Mouse (Mus musculus): ENCODE measurements at regions not wholly inside any gene's neighbourhood (a gene's known extent, or its start where the extent isn't known, plus 50 kb on each side); places are given as distances from the start of the nearest gene placed in this dataset.

DNA sequence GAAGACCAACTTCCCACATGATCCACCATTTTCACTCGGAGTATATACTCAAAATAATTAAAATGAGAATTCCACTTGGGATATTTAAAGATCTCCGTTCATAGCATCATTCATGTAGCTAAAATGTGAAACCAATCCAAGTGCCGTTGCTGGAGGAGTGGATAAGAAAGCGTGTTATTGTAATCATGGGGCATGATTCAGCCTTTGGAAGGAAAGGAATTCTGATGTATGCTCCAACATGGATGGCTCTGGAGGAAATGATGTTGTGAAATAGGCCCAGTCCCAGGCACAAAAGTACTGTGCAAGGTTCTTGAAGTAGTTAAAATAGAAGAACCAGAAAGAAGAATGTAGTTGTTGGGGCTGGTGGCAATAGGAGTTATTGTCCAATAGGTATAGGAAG, 64.7 kb upstream of the Rbms1 start:
- 93% methylated on average over 4 of the region's 4 CpGs for WGBS
- Histone ChIP-seq H3K4me1 (ENCODE audit: control insufficient read depth, insufficient read depth, low read length) (no peaks in the 10 kb centered on the region), H3K9ac (replicated peaks; ENCODE audit: low read length) (no peak overlapping the region), H3K36me3 (ENCODE audit: control insufficient read depth, insufficient read depth, low read length) (no peaks in the 10 kb centered on the region), H3K4me3 (replicated peaks; ENCODE audit: low read depth, low read length) (no peak overlapping the region), H3K9me3 (ENCODE audit: control insufficient read depth, low read length) (no peaks in the 10 kb centered on the region), H3K27ac (replicated peaks; ENCODE audit: low read depth, low read length) (no peak overlapping the region), H3K4me2 (ENCODE audit: low read length) (no peak overlapping the region), H3K27me3 (ENCODE audit: control insufficient read depth, insufficient read depth, low read length) (no peaks in the 10 kb centered on the region)
- no peak for DNase-seq
- ATAC-seq (ENCODE audit: low FRiP score, low TSS enrichment), result no peak

DNA sequence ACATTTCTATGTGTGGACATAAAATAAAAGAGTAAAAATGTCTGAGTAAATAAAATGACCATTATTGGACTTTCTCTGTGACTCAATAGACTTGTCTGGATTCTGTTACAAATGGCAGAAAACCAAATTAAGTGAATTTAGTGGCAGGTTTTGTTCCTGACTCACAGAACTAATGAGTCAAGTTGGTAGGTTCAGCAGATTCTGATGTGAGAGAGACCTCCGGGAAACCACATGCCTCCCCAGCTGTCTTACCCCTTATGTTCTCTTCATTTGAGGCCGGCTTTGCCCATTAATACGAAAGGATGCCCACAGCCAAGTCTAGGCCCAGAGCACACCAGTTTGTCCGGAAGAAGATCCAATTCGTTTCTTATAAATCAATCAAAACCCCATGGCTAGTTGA, 59.4 kb upstream of the Rbms1 start:
- DNase-seq, result no peak
- 88% methylated on average over 5 of the region's 5 CpGs for WGBS
- ATAC-seq (ENCODE audit: low FRiP score, low TSS enrichment), result no peak

DNA sequence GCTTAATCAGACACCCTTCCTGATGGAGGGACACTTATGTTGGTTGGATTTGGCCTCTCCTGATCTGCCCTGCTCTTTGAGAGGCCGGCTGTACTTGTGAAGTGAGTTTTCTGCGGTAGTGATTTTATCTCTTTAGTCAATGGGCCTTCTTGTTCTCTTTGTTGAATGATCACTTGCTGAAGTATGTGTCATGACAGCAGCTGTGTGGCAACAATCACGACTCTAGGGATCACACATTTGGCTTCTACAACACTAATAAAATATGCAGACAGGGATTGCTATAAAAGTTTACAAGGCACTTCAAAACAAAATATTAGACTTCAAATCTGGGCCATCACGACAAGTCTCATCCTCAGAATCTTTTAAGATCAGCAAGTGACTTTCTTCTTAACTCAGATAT, 57.8 kb upstream of the Rbms1 start:
- no peaks in the 10 kb centered on the region for H3K27me3 ChIP-seq (ENCODE audit: control insufficient read depth, insufficient read depth, low read length)
- no peak overlapping the region for H3K9ac ChIP-seq (replicated peaks; ENCODE audit: low read length)
- no peak overlapping the region for H3K27ac ChIP-seq (replicated peaks; ENCODE audit: low read depth, low read length)
- 83% methylated on average over 4 of the region's 4 CpGs for WGBS
- H3K4me1 ChIP-seq (ENCODE audit: control insufficient read depth, insufficient read depth, low read length), result no peaks in the 10 kb centered on the region
- DNase-seq, result no peak
- no peaks in the 10 kb centered on the region for H3K9me3 ChIP-seq (ENCODE audit: control insufficient read depth, low read length)
- no peak overlapping the region for H3K4me2 ChIP-seq (ENCODE audit: low read length)
- no peak for ATAC-seq (ENCODE audit: low FRiP score, low TSS enrichment)
- no peak overlapping the region for H3K4me3 ChIP-seq (replicated peaks; ENCODE audit: low read depth, low read length)
- no peaks in the 10 kb centered on the region for H3K36me3 ChIP-seq (ENCODE audit: control insufficient read depth, insufficient read depth, low read length)

More for the DNA sequence above, 59.4 kb upstream of the Rbms1 start:
- Histone ChIP-seq H3K4me1 (ENCODE audit: control insufficient read depth, insufficient read depth, low read length) (no peaks in the 10 kb centered on the region), H3K9me3 (ENCODE audit: control insufficient read depth, low read length) (no peaks in the 10 kb centered on the region), H3K4me3 (replicated peaks; ENCODE audit: low read depth, low read length) (no peak overlapping the region), H3K27ac (replicated peaks; ENCODE audit: low read depth, low read length) (no peak overlapping the region), H3K4me2 (ENCODE audit: low read length) (no peak overlapping the region), H3K36me3 (ENCODE audit: control insufficient read depth, insufficient read depth, low read length) (no peaks in the 10 kb centered on the region), H3K9ac (replicated peaks; ENCODE audit: low read length) (no peak overlapping the region), H3K27me3 (ENCODE audit: control insufficient read depth, insufficient read depth, low read length) (no peaks in the 10 kb centered on the region)

DNA sequence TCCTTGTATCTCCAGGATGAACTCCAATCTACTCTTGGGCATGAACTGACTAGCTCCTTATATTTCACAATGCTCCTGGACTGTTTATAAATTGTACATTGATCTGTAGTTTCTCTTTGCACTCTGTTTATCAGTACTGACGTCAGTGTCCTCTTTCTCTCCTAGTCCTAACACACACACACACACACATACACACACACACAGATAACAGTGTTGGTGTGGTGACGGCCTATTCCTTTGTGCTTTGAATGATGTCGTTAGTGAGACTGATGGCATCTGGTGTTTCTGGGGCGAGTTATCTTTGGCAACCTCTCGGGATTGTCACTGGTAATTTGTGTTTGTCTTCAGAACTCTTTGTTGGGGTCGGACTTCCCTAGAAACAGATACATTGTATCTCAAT, 50.0 kb upstream of the Rbms1 start:
- H3K36me3 ChIP-seq (ENCODE audit: control insufficient read depth, insufficient read depth, low read length), result no peaks in the 10 kb centered on the region
- DNase-seq, result no peak
- ATAC-seq (ENCODE audit: low FRiP score, low TSS enrichment), result no peak
- H3K9ac ChIP-seq (replicated peaks; ENCODE audit: low read length), result no peak overlapping the region
- no peaks in the 10 kb centered on the region for H3K4me1 ChIP-seq (ENCODE audit: control insufficient read depth, insufficient read depth, low read length)
- WGBS, result 47% methylated on average over 6 of the region's 6 CpGs
- H3K9me3 ChIP-seq (ENCODE audit: control insufficient read depth, low read length), result no peaks in the 10 kb centered on the region
- H3K27me3 ChIP-seq (ENCODE audit: control insufficient read depth, insufficient read depth, low read length), result no peaks in the 10 kb centered on the region
- H3K4me2 ChIP-seq (ENCODE audit: low read length), result no peak overlapping the region
- no peak overlapping the region for H3K27ac ChIP-seq (replicated peaks; ENCODE audit: low read depth, low read length)
- no peak overlapping the region for H3K4me3 ChIP-seq (replicated peaks; ENCODE audit: low read depth, low read length)

Measured in midbrain, embryonic 14.5 days (tissue).